Mouse (Mus musculus) sigmoid colon, adult 10 weeks (tissue): ENCODE data around the gene Htr1d. TPM values are rescaled to one million over a fixed set of nuclear protein-coding genes. Genes with fewer than 3 reads are reported as not detected.

Source experiments
- polyA plus RNA-seq: library from polyadenylated mRNA; stranded (reverse); fragments of 350-450 nt; fragmentation: Illumina TruSeq; extraction: RNeasy Lipid Tissue Mini Kit (QIAGEN cat#74804); gene quantifications from one replicate; pipeline ENCODE4 v1.2.3, GENCODE M21; 2014; ENCODE audit warnings: low read depth, low replicate concordance

Gene Htr1d
- polyA plus RNA-seq, result 0.19 TPM

GRCm38 (mm10) chr4:136423224-136423623, at the start of gene Htr1d:
TSS of gene Htr1d (plus strand) at chr4:136423524.

GRCm38 (mm10) chr4:136462086-136462838, 38.9 kb downstream of the Htr1d start, which contains the start of gene 6030445D17Rik:
TSS of gene 6030445D17Rik (plus strand) at chr4:136462250.

GRCm38 (mm10) chr4:136469371-136469903, 46.1 kb downstream of the Htr1d start, which contains the start of gene Luzp1:
TSS of gene Luzp1 (plus strand) at chr4:136469761.

Other genes starting within 250 kb of the Htr1d start
- 0.28 TPM for gene Asap3, start 217.2 kb upstream of the Htr1d start, polyA plus RNA-seq
- gene Tcea3, start 175.8 kb upstream of the Htr1d start, polyA plus RNA-seq, result 23.3 TPM
- 10.0 TPM for gene Zfp46, start 138.8 kb upstream of the Htr1d start, polyA plus RNA-seq
- 145 TPM for gene Hnrnpr, start 112.6 kb upstream of the Htr1d start, polyA plus RNA-seq
- 0.50 TPM for gene 6030445D17Rik, start 38.7 kb downstream of the Htr1d start, polyA plus RNA-seq
- 123 TPM for gene Luzp1, start 46.2 kb downstream of the Htr1d start, polyA plus RNA-seq
- gene Kdm1a, start 179.2 kb downstream of the Htr1d start, polyA plus RNA-seq, result 126 TPM
- gene Tex46, start 186.9 kb downstream of the Htr1d start, polyA plus RNA-seq, result not detected
- not detected for gene Lactbl1, start 199.1 kb downstream of the Htr1d start, polyA plus RNA-seq